Mouse (Mus musculus) stomach, postnatal 0 days (tissue): ENCODE measurements around the gene Asxl1.

Experiments
- CTCF ChIP-seq: IDR thresholded peaks from 2 replicates; pipeline ENCODE4 v1.5.1; 2016; ENCODE audit warnings: antibody characterized with exemption, low read depth, mild to moderate bottlenecking, moderate library complexity
- EP300 ChIP-seq: optimal IDR thresholded peaks from 2 replicates; pipeline ENCODE3; 2016; ENCODE audit warnings: antibody characterized with exemption

DNA sequence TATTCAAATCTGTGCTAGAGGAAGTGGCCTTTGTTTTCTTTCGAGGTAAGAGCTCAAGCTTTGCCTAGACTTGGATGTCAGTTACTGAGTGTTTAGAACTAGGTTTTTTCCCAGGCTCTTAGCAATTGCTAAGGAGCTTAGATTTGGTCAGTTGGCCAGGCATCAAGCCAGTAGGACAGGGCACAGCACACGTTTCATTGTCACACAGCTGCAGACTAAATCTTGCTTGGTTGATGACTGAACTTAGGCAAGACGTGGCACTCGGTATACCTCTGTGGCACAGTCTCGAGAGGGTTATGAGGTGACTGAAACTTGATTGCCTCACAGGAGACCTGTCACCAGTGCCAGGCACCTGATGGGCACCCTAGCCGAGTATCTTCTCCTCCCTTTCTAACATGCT, 61.3 kb downstream of the Asxl1 start:
- TF ChIP-seq CTCF (no peak), EP300 (no peak)
